Mouse (Mus musculus) brain, adult 10 weeks (tissue): ENCODE data around the gene Prr36. TPM values are rescaled to one million over a fixed set of nuclear protein-coding genes. Genes with fewer than 3 reads are reported as not detected.

Experiments
- polyA plus RNA-seq: library from polyadenylated mRNA; stranded (reverse); fragments of 350-450 nt; fragmentation: Illumina TruSeq; extraction: RNeasy Lipid Tissue Mini Kit (QIAGEN cat#74804); gene quantifications from one replicate; pipeline ENCODE4 v1.2.3, GENCODE M21; 2015; ENCODE audit warnings: low read depth, low replicate concordance

The Prr36 gene
- polyA plus RNA-seq = 12.3 TPM

GRCm38 (mm10) chr8:4216791-4217621, at the start of gene Prr36:
TSS of gene Prr36 (minus strand) at chr8:4217459.

GRCm38 (mm10) chr8:4259125-4259804, 42.0 kb upstream of the Prr36 start, which contains the start of gene Ctxn1:
TSS of gene Ctxn1 (minus strand) at chr8:4259274.

GRCm38 (mm10) chr8:4252934-4253841, 35.9 kb upstream of the Prr36 start, which contains the start of gene Snapc2:
TSS of gene Snapc2 (plus strand) at chr8:4253080.

GRCm38 (mm10) chr8:4247951-4248540, 30.8 kb upstream of the Prr36 start, which contains the start of gene Tgfbr3l:
TSS of gene Tgfbr3l (plus strand) at chr8:4248214.

GRCm38 (mm10) chr8:4238434-4239192, 21.4 kb upstream of the Prr36 start, which contains the start of the genes Map2k7 and Gm49320:
TSS of gene Map2k7 (plus strand) at chr8:4238740.
TSS of gene Gm49320 (plus strand) at chr8:4238865.

GRCm38 (mm10) chr8:4226739-4227347, 9.6 kb upstream of the Prr36 start, which contains the start of gene Lrrc8e:
TSS of gene Lrrc8e (plus strand) at chr8:4226827.

GRCm38 (mm10) chr8:4165852-4166751, 51.2 kb downstream of the Prr36 start, which contains the start of gene Evi5l:
TSS of gene Evi5l (plus strand) at chr8:4166567.

Other genes starting within 250 kb of the Prr36 start
- gene Cd209f, start 111.6 kb downstream of the Prr36 start, polyA plus RNA-seq = 0.95 TPM
- gene Cd209g, start 83.4 kb downstream of the Prr36 start, polyA plus RNA-seq = not detected
- 66.6 TPM for gene Evi5l, start 50.9 kb downstream of the Prr36 start, polyA plus RNA-seq
- not detected for gene Lrrc8e, start 9.4 kb upstream of the Prr36 start, polyA plus RNA-seq
- gene Map2k7, start 21.3 kb upstream of the Prr36 start, polyA plus RNA-seq = 57.1 TPM
- 1.7 TPM for gene Gm49320, start 21.4 kb upstream of the Prr36 start, polyA plus RNA-seq
- 6.5 TPM for gene Tgfbr3l, start 30.8 kb upstream of the Prr36 start, polyA plus RNA-seq
- 40.7 TPM for gene Snapc2, start 35.6 kb upstream of the Prr36 start, polyA plus RNA-seq
- 546 TPM for gene Ctxn1, start 41.8 kb upstream of the Prr36 start, polyA plus RNA-seq
- gene Timm44, start 58.5 kb upstream of the Prr36 start, polyA plus RNA-seq = 73.6 TPM
- 14.3 TPM for gene Ccl25, start 107.8 kb upstream of the Prr36 start, polyA plus RNA-seq
- 28.6 TPM for gene Elavl1, start 108.0 kb upstream of the Prr36 start, polyA plus RNA-seq